Mouse (Mus musculus) 3134 (cell line): ENCODE measurements around the gene Prkar1b.
A peak's percentile ranks its signal among the peaks of the same experiment; 100 is the strongest.

Experiments
- DNase-seq: peaks from one replicate; pipeline ENCODE4 v3.0.0-alpha.2; 2011; ENCODE audit warnings: low spot score; ENCODE audit not compliant: insufficient read length; ENCODE audit errors: extremely low read depth

Prkar1b gene

GRCm38 (mm10) chr5:139149681-139150602 is at the start of gene Prkar1b, which contains the start of gene Dnaaf5:
Gene Prkar1b (minus strand): TSS chr5:139150001.
Gene Dnaaf5 (plus strand): TSS chr5:139150223.
- peak; percentile 100 for DNase-seq

GRCm38 (mm10) chr5:139199636-139199994 is 49.8 kb upstream of the Prkar1b start:
- no peak for DNase-seq

- no peak for DNase-seq
These were observed 49.0 kb upstream of the Prkar1b start for GRCm38 (mm10) chr5:139198779-139199178.

- DNase-seq: no peak
These were observed 41.2 kb upstream of the Prkar1b start for GRCm38 (mm10) chr5:139190958-139191357.

GRCm38 (mm10) chr5:139189726-139190125 is 39.9 kb upstream of the Prkar1b start:
- peak; percentile 63 for DNase-seq

GRCm38 (mm10) chr5:139184897-139185296 is 35.1 kb upstream of the Prkar1b start:
- no peak for DNase-seq

- DNase-seq: no peak
These were observed 33.8 kb upstream of the Prkar1b start for GRCm38 (mm10) chr5:139183601-139184000.

- no peak for DNase-seq
These were observed 33.3 kb upstream of the Prkar1b start for GRCm38 (mm10) chr5:139183131-139183530.

- peak; percentile 45 for DNase-seq
These were observed 29.3 kb upstream of the Prkar1b start for GRCm38 (mm10) chr5:139178895-139179631.

- DNase-seq: no peak
These were observed 25.1 kb upstream of the Prkar1b start for GRCm38 (mm10) chr5:139174556-139175547.

- DNase-seq: no peak
These were observed 24.3 kb upstream of the Prkar1b start for GRCm38 (mm10) chr5:139174141-139174540.

GRCm38 (mm10) chr5:139171929-139172328 is 22.1 kb upstream of the Prkar1b start:
- DNase-seq: no peak

- no peak for DNase-seq
These were observed 17.7 kb upstream of the Prkar1b start for GRCm38 (mm10) chr5:139167548-139167947.

- DNase-seq: no peak
These were observed 17.1 kb upstream of the Prkar1b start for GRCm38 (mm10) chr5:139166781-139167361.

- DNase-seq: no peak
These were observed 11.8 kb upstream of the Prkar1b start for GRCm38 (mm10) chr5:139161632-139162031.

GRCm38 (mm10) chr5:139160899-139161298 is 11.1 kb upstream of the Prkar1b start:
- no peak for DNase-seq

- no peak for DNase-seq
These were observed 816 bp upstream of the Prkar1b start for GRCm38 (mm10) chr5:139150603-139151031.

- DNase-seq: no peak
These were observed 662 bp downstream of the Prkar1b start for GRCm38 (mm10) chr5:139149006-139149672.
